ENCODE assay signal across 8 mouse cellular contexts in genomic region chr11:96076221-96077105, GRCm38 (mm10). TPM values are rescaled to one million over a fixed set of nuclear protein-coding genes. Genes with fewer than 3 reads are reported as not detected.
DNase-seq lines count a peak whose midpoint lies in the region; ATAC-seq and TF ChIP-seq lines count a peak whose summit lies in the region.

No protein-coding gene starts in this region.

- H3K9ac ChIP-seq in kidney, embryonic 16.5 days (replicated peaks; ENCODE audit: low read length): peak overlapping the region; percentile 57
- H3K9ac ChIP-seq in hindbrain, postnatal 0 days (replicated peaks; ENCODE audit: low read length): 0 out of 2 replicates have a peak overlapping the region, but pooled peaks have one; percentile 37

- peaks cover 11% of the 10 kb centered on the region for H3K4me1 ChIP-seq in kidney, embryonic 16.5 days (ENCODE audit: insufficient read depth, low read length)
- H3K4me1 ChIP-seq in hindbrain, postnatal 0 days (ENCODE audit: insufficient read depth, low read length): no peaks in the 10 kb centered on the region

- no peaks in the 10 kb centered on the region for H3K27me3 ChIP-seq in kidney, embryonic 16.5 days (ENCODE audit: insufficient read depth, low read length)
- no peaks in the 10 kb centered on the region for H3K27me3 ChIP-seq in hindbrain, postnatal 0 days (ENCODE audit: insufficient read depth, low read length)

- peak overlapping the region; percentile 46 for H3K4me3 ChIP-seq in kidney, embryonic 16.5 days (ENCODE audit: low read length)
- H3K4me3 ChIP-seq in hindbrain, postnatal 0 days (ENCODE audit: low read length): peak overlapping the region; percentile 27; the same call in 1 of the 2 replicates

- DNase-seq in kidney, postnatal 25 days: no peak
- peak; percentile 31 for DNase-seq in c-Kit-positive CD71-positive TER-119-positive erythroid progenitor cells, embryonic 14.5 days (ENCODE audit: low spot score)
- no peak for DNase-seq in hindbrain, postnatal 0 days (ENCODE audit: low spot score)
- DNase-seq in neural tube, embryonic 10.5 days (ENCODE audit: extremely low spot score, low spot score): peak; percentile 14
- no peak for DNase-seq in thymus, postnatal 0 days (ENCODE audit: low spot score)
- no peak for DNase-seq in frontal cortex, adult 2 months (ENCODE audit: extremely low spot score in 1 of 2, low spot score in 1 of 2)
- no peak for DNase-seq in right cerebral cortex, postnatal 25 days

- no peak for ATAC-seq in kidney, embryonic 16.5 days (ENCODE audit: low FRiP score, low TSS enrichment)
- no peak for ATAC-seq in hindbrain, postnatal 0 days

- TF ChIP-seq CTCF in hindbrain, postnatal 0 days (IDR thresholded peaks at IDR 0.05; ENCODE audit: low read depth): no peak

- H3K4me2 ChIP-seq in kidney, embryonic 16.5 days (replicated peaks; ENCODE audit: low read depth, low read length): peak overlapping the region; percentile 62
- peak overlapping the region; percentile 55 for H3K4me2 ChIP-seq in hindbrain, postnatal 0 days (ENCODE audit: low read depth, low read length)

- H3K36me3 ChIP-seq in kidney, embryonic 16.5 days (ENCODE audit: insufficient read depth, low read length): peaks cover 6% of the 10 kb centered on the region
- no peaks in the 10 kb centered on the region for H3K36me3 ChIP-seq in hindbrain, postnatal 0 days (ENCODE audit: insufficient read depth, low read length)

- H3K27ac ChIP-seq in kidney, embryonic 16.5 days (ENCODE audit: low read length): peak overlapping the region; percentile 79
- H3K27ac ChIP-seq in hindbrain, postnatal 0 days: peak overlapping the region; percentile 84

- no peaks in the 10 kb centered on the region for H3K9me3 ChIP-seq in kidney, embryonic 16.5 days (ENCODE audit: low read length)
- H3K9me3 ChIP-seq in hindbrain, postnatal 0 days (ENCODE audit: low read length): no peaks in the 10 kb centered on the region

- 66% methylated on average over 13 of the region's 13 CpGs for WGBS in kidney, embryonic 16.5 days
- 69% methylated on average over 13 of the region's 13 CpGs for WGBS in hindbrain, postnatal 0 days

RNA-seq across cellular contexts. Expression of gene Atp5g1, which starts 1.0 kb away (rescaled TPM):
- polyA plus RNA-seq in kidney, embryonic 16.5 days (2015; fragmentation: Nextera tagmentation; extraction: Ambion mirVana): 745 and 801 TPM in 2 replicates
- total RNA-seq in hindbrain, postnatal 0 days (2014; rRNA removed): 703 and 894 TPM in 2 replicates
- 1,232 and 1,324 TPM in 2 replicates for polyA plus RNA-seq in hindbrain, postnatal 0 days (2015; fragmentation: Nextera tagmentation; extraction: Ambion mirVana)
- 610 and 662 TPM in 2 replicates for polyA plus RNA-seq in thymus, postnatal 0 days (2015; fragmentation: Nextera tagmentation; extraction: Ambion mirVana)
- 410 and 500 TPM in 2 replicates for polyA plus RNA-seq in frontal cortex, adult 2 months (2012; rRNA removed)

RNA-seq across cellular contexts. Expression of gene Ube2z, which starts 11.3 kb away (rescaled TPM):
- 38.7 and 42.0 TPM in 2 replicates for polyA plus RNA-seq in kidney, embryonic 16.5 days (2015; fragmentation: Nextera tagmentation; extraction: Ambion mirVana)
- 48.2 and 50.1 TPM in 2 replicates for total RNA-seq in hindbrain, postnatal 0 days (2014; rRNA removed)
- polyA plus RNA-seq in hindbrain, postnatal 0 days (2015; fragmentation: Nextera tagmentation; extraction: Ambion mirVana): 30.3 and 32.9 TPM in 2 replicates
- polyA plus RNA-seq in thymus, postnatal 0 days (2015; fragmentation: Nextera tagmentation; extraction: Ambion mirVana): 27.1 and 28.4 TPM in 2 replicates
- polyA plus RNA-seq in frontal cortex, adult 2 months (2012; rRNA removed): 45.3 and 50.3 TPM in 2 replicates

RNA-seq across cellular contexts. Expression of gene Calcoco2, which starts 35.3 kb away (rescaled TPM):
- not detected in 2 replicates for polyA plus RNA-seq in kidney, embryonic 16.5 days (2015; fragmentation: Nextera tagmentation; extraction: Ambion mirVana)
- not detected in 2 replicates for total RNA-seq in hindbrain, postnatal 0 days (2014; rRNA removed)
- polyA plus RNA-seq in hindbrain, postnatal 0 days (2015; fragmentation: Nextera tagmentation; extraction: Ambion mirVana): 0.19 TPM in 2 replicates
- polyA plus RNA-seq in thymus, postnatal 0 days (2015; fragmentation: Nextera tagmentation; extraction: Ambion mirVana): 0.13 and 0.20 TPM in 2 replicates
- not detected in 2 replicates for polyA plus RNA-seq in frontal cortex, adult 2 months (2012; rRNA removed)

RNA-seq across cellular contexts. Expression of gene Snf8, which starts 41.8 kb away (rescaled TPM):
- 93.1 and 96.0 TPM in 2 replicates for polyA plus RNA-seq in kidney, embryonic 16.5 days (2015; fragmentation: Nextera tagmentation; extraction: Ambion mirVana)
- total RNA-seq in hindbrain, postnatal 0 days (2014; rRNA removed): 18.6 and 21.4 TPM in 2 replicates
- 114 and 115 TPM in 2 replicates for polyA plus RNA-seq in hindbrain, postnatal 0 days (2015; fragmentation: Nextera tagmentation; extraction: Ambion mirVana)
- 128 and 144 TPM in 2 replicates for polyA plus RNA-seq in thymus, postnatal 0 days (2015; fragmentation: Nextera tagmentation; extraction: Ambion mirVana)
- polyA plus RNA-seq in frontal cortex, adult 2 months (2012; rRNA removed): 84.2 and 87.0 TPM in 2 replicates

RNA-seq across cellular contexts. Expression of gene Gip, which starts 52.1 kb away (rescaled TPM):
- not detected in 2 replicates for polyA plus RNA-seq in kidney, embryonic 16.5 days (2015; fragmentation: Nextera tagmentation; extraction: Ambion mirVana)
- not detected in 2 replicates for total RNA-seq in hindbrain, postnatal 0 days (2014; rRNA removed)
- polyA plus RNA-seq in hindbrain, postnatal 0 days (2015; fragmentation: Nextera tagmentation; extraction: Ambion mirVana): not detected in 2 replicates
- 3.1 and 3.8 TPM in 2 replicates for polyA plus RNA-seq in thymus, postnatal 0 days (2015; fragmentation: Nextera tagmentation; extraction: Ambion mirVana)
- not detected in 2 replicates for polyA plus RNA-seq in frontal cortex, adult 2 months (2012; rRNA removed)

Comparison
In these comparisons a context has a peak if more than half of its experiments do, and no peak if none do; other contexts are left out.
1. DNase-seq: peak in c-Kit-positive CD71-positive TER-119-positive erythroid progenitor cells, embryonic 14.5 days (single experiment) and neural tube, embryonic 10.5 days (single experiment); none in kidney, postnatal 25 days (0 of 2), hindbrain, postnatal 0 days (single experiment), thymus, postnatal 0 days (single experiment), frontal cortex, adult 2 months (0 of 2) and right cerebral cortex, postnatal 25 days (single experiment).